Mouse (Mus musculus): ENCODE data around the gene Kif19a. TPM values are rescaled to one million over a fixed set of nuclear protein-coding genes. Genes with fewer than 3 reads are reported as not detected.

Kif19a gene
- polyA plus RNA-seq, 1 experiment from 2014 or later, result 0.40 TPM

- Histone ChIP-seq H3K9ac (no peak within 1 kb of the TSS), H3K9me3 (no peaks in the 10 kb centered on the region), H3K4me1 (peaks cover 27% of the 10 kb centered on the region), H3K4me3 (peak within 1 kb of the TSS; percentile 36), H3K27ac (no peak within 1 kb of the TSS), H3K27me3 (peaks cover 34% of the 10 kb centered on the region), H3K36me3 (no peaks in the 10 kb centered on the region), H3K4me2 (peak within 1 kb of the TSS; percentile 67)
- ATAC-seq (ENCODE audit: borderline replicate concordance, extremely low read depth, low FRiP score, low TSS enrichment), result no peak
- WGBS, result 9% methylated on average over 4 of the region's 4 CpGs
Measured at GRCm38 (mm10) chr11:114795848-114796322, 30.7 kb downstream of the Kif19a start, which contains the start of gene Btbd17. TSS of gene Btbd17 (minus strand) at chr11:114795945.

GRCm38 (mm10) chr11:114797176-114797575 is 32.0 kb downstream of the Kif19a start:
- no peak for ATAC-seq (ENCODE audit: borderline replicate concordance, extremely low read depth, low FRiP score, low TSS enrichment)
- Histone ChIP-seq H3K9ac (no peak overlapping the region), H3K36me3 (no peaks in the 10 kb centered on the region), H3K4me1 (peaks cover 17% of the 10 kb centered on the region), H3K27ac (no peak overlapping the region), H3K9me3 (no peaks in the 10 kb centered on the region), H3K4me2 (no peak overlapping the region), H3K4me3 (no peak overlapping the region), H3K27me3 (peaks cover 22% of the 10 kb centered on the region)
- WGBS, result 84% methylated on average over 7 of the region's 7 CpGs

GRCm38 (mm10) chr11:114797981-114798380 is 32.8 kb downstream of the Kif19a start:
- Histone ChIP-seq H3K4me2 (no peak overlapping the region), H3K4me1 (peaks cover 21% of the 10 kb centered on the region), H3K27ac (no peak overlapping the region), H3K4me3 (no peak overlapping the region), H3K9me3 (no peaks in the 10 kb centered on the region), H3K9ac (no peak overlapping the region), H3K36me3 (no peaks in the 10 kb centered on the region), H3K27me3 (peaks cover 14% of the 10 kb centered on the region)
- WGBS, result 60% methylated on average over 3 of the region's 3 CpGs
- ATAC-seq (ENCODE audit: borderline replicate concordance, extremely low read depth, low FRiP score, low TSS enrichment), result no peak

GRCm38 (mm10) chr11:114798624-114799023 is 33.4 kb downstream of the Kif19a start, which contains the start of gene Gpr142:
TSS of gene Gpr142 (plus strand) at chr11:114798924.
- H3K4me3 ChIP-seq, result no peak within 1 kb of the TSS
- H3K36me3 ChIP-seq, result no peaks in the 10 kb centered on the region
- ATAC-seq (ENCODE audit: borderline replicate concordance, extremely low read depth, low FRiP score, low TSS enrichment), result no peak
- H3K27ac ChIP-seq, result no peak within 1 kb of the TSS
- no peak within 1 kb of the TSS for H3K4me2 ChIP-seq
- peaks cover 7% of the 10 kb centered on the region for H3K27me3 ChIP-seq
- peaks cover 24% of the 10 kb centered on the region for H3K4me1 ChIP-seq
- no peak within 1 kb of the TSS for H3K9ac ChIP-seq
- 90% methylated on average over 3 of the region's 3 CpGs for WGBS
- H3K9me3 ChIP-seq, result no peaks in the 10 kb centered on the region

- Histone ChIP-seq H3K4me3 (no peak overlapping the region), H3K4me2 (no peak overlapping the region), H3K9me3 (no peaks in the 10 kb centered on the region), H3K27ac (no peak overlapping the region), H3K27me3 (no peaks in the 10 kb centered on the region; the same call in 1 of the 2 replicates), H3K36me3 (no peaks in the 10 kb centered on the region), H3K9ac (no peak overlapping the region), H3K4me1 (peaks cover 9% of the 10 kb centered on the region)
- ATAC-seq (ENCODE audit: borderline replicate concordance, extremely low read depth, low FRiP score, low TSS enrichment), result no peak
- WGBS, result 100% methylated on average over 1 of the region's 1 CpGs
Measured at GRCm38 (mm10) chr11:114801906-114802305, 36.7 kb downstream of the Kif19a start.

- Histone ChIP-seq H3K27me3 (no peaks in the 10 kb centered on the region; the same call in 1 of the 2 replicates), H3K36me3 (no peaks in the 10 kb centered on the region), H3K4me3 (no peak overlapping the region), H3K4me1 (peaks cover 17% of the 10 kb centered on the region), H3K27ac (no peak overlapping the region), H3K9me3 (no peaks in the 10 kb centered on the region), H3K4me2 (no peak overlapping the region), H3K9ac (no peak overlapping the region)
- ATAC-seq (ENCODE audit: borderline replicate concordance, extremely low read depth, low FRiP score, low TSS enrichment), result no peak
- 34% methylated on average over 15 of the region's 15 CpGs for WGBS
Measured at GRCm38 (mm10) chr11:114802540-114803267, 37.5 kb downstream of the Kif19a start.

- 48% methylated on average over 8 of the region's 8 CpGs for WGBS
- Histone ChIP-seq H3K27ac (no peak overlapping the region), H3K4me2 (no peak overlapping the region), H3K36me3 (no peaks in the 10 kb centered on the region), H3K4me1 (peaks cover 20% of the 10 kb centered on the region), H3K4me3 (no peak overlapping the region), H3K27me3 (no peaks in the 10 kb centered on the region), H3K9ac (no peak overlapping the region), H3K9me3 (no peaks in the 10 kb centered on the region)
- ATAC-seq (ENCODE audit: borderline replicate concordance, extremely low read depth, low FRiP score, low TSS enrichment), result no peak
Measured at GRCm38 (mm10) chr11:114803990-114804389, 38.8 kb downstream of the Kif19a start.

GRCm38 (mm10) chr11:114807025-114807424 is 41.8 kb downstream of the Kif19a start:
- Histone ChIP-seq H3K27me3 (no peaks in the 10 kb centered on the region), H3K4me3 (no peak overlapping the region), H3K36me3 (no peaks in the 10 kb centered on the region), H3K4me2 (no peak overlapping the region), H3K27ac (no peak overlapping the region), H3K9me3 (no peaks in the 10 kb centered on the region), H3K4me1 (peaks cover 20% of the 10 kb centered on the region), H3K9ac (no peak overlapping the region)
- ATAC-seq (ENCODE audit: borderline replicate concordance, extremely low read depth, low FRiP score, low TSS enrichment), result no peak
- 75% methylated on average over 2 of the region's 2 CpGs for WGBS

GRCm38 (mm10) chr11:114807686-114808427 is 42.7 kb downstream of the Kif19a start:
- H3K4me1 ChIP-seq, result peaks cover 15% of the 10 kb centered on the region
- no peak overlapping the region for H3K4me2 ChIP-seq
- no peaks in the 10 kb centered on the region for H3K27me3 ChIP-seq
- H3K9ac ChIP-seq, result no peak overlapping the region
- 25% methylated on average over 14 of the region's 14 CpGs for WGBS
- H3K4me3 ChIP-seq, result no peak overlapping the region
- no peak for ATAC-seq (ENCODE audit: borderline replicate concordance, extremely low read depth, low FRiP score, low TSS enrichment)
- no peaks in the 10 kb centered on the region for H3K9me3 ChIP-seq
- no peak overlapping the region for H3K27ac ChIP-seq
- H3K36me3 ChIP-seq, result no peaks in the 10 kb centered on the region

GRCm38 (mm10) chr11:114809371-114809770 is 44.2 kb downstream of the Kif19a start:
- WGBS, result 58% methylated on average over 1 of the region's 1 CpGs
- no peak overlapping the region for H3K4me3 ChIP-seq
- no peak overlapping the region for H3K4me2 ChIP-seq
- no peak for ATAC-seq (ENCODE audit: borderline replicate concordance, extremely low read depth, low FRiP score, low TSS enrichment)
- peaks cover 11% of the 10 kb centered on the region for H3K4me1 ChIP-seq
- no peak overlapping the region for H3K9ac ChIP-seq
- no peaks in the 10 kb centered on the region for H3K27me3 ChIP-seq
- H3K27ac ChIP-seq, result no peak overlapping the region
- no peaks in the 10 kb centered on the region for H3K9me3 ChIP-seq
- H3K36me3 ChIP-seq, result no peaks in the 10 kb centered on the region

- H3K4me3 ChIP-seq, result no peak overlapping the region
- 17% methylated on average over 4 of the region's 4 CpGs for WGBS
- no peak overlapping the region for H3K27ac ChIP-seq
- H3K4me2 ChIP-seq, result no peak overlapping the region
- no peaks in the 10 kb centered on the region for H3K9me3 ChIP-seq
- H3K36me3 ChIP-seq, result no peaks in the 10 kb centered on the region
- no peaks in the 10 kb centered on the region for H3K27me3 ChIP-seq
- H3K9ac ChIP-seq, result no peak overlapping the region
- ATAC-seq (ENCODE audit: borderline replicate concordance, extremely low read depth, low FRiP score, low TSS enrichment), result no peak
- H3K4me1 ChIP-seq, result peaks cover 20% of the 10 kb centered on the region
Measured at GRCm38 (mm10) chr11:114810344-114810743, 45.2 kb downstream of the Kif19a start.

GRCm38 (mm10) chr11:114812731-114813240 is 47.6 kb downstream of the Kif19a start:
- no peak overlapping the region for H3K9ac ChIP-seq
- ATAC-seq (ENCODE audit: borderline replicate concordance, extremely low read depth, low FRiP score, low TSS enrichment), result peak; percentile 50
- WGBS, result 3% methylated on average over 6 of the region's 6 CpGs
- peaks cover 12% of the 10 kb centered on the region for H3K4me1 ChIP-seq
- H3K27me3 ChIP-seq, result no peaks in the 10 kb centered on the region
- no peak overlapping the region for H3K27ac ChIP-seq
- H3K36me3 ChIP-seq, result no peaks in the 10 kb centered on the region
- H3K9me3 ChIP-seq, result no peaks in the 10 kb centered on the region
- H3K4me3 ChIP-seq, result no peak overlapping the region
- no peak overlapping the region for H3K4me2 ChIP-seq
